Mouse (Mus musculus) CH12.LX (cell line): Measurements from ENCODE around the gene Vrk3. TPM values are rescaled to one million over a fixed set of nuclear protein-coding genes. Genes with fewer than 3 reads are reported as not detected.

ENCODE experiments used
- DNase-seq: peaks from one replicate; pipeline ENCODE4 v3.0.0-alpha.2; 2013; ENCODE audit errors: extremely low read depth
- H3K27ac ChIP-seq: 2 replicates; pipeline ENCODE4 v1.5.1; 2012; ENCODE audit warnings: low read depth, mild to moderate bottlenecking, control low read depth, moderate library complexity; ENCODE audit not compliant: insufficient read depth
- H3K27me3 ChIP-seq: replicated peaks from 2 replicates; pipeline ENCODE3; 2012; ENCODE audit warnings: inconsistent platforms
- H3K36me3 ChIP-seq, 2 experiments: replicated peaks in 1 of 2; 2 replicates each; pipeline versions ENCODE3 to v1.6.1; 2012; ENCODE audit warnings: inconsistent platforms in 1 of 2, low read length in 1 of 2, mild to moderate bottlenecking in 1 of 2, mixed read lengths in 1 of 2, moderate library complexity in 1 of 2; ENCODE audit not compliant: control insufficient read depth in 1 of 2, insufficient read depth in 1 of 2
- H3K4me1 ChIP-seq, 2 experiments: 2 replicates each; pipeline ENCODE4 v1.6.1; 2012; ENCODE audit warnings: inconsistent platforms in 1 of 2, moderate library complexity in 1 of 2; ENCODE audit not compliant: insufficient read depth in 2 of 2, control insufficient read depth in 1 of 2
- H3K4me2 ChIP-seq: 2 replicates; pipeline ENCODE4 v1.6.1; 2012; ENCODE audit warnings: low read depth, mild to moderate bottlenecking, control low read depth; ENCODE audit not compliant: poor library complexity, insufficient read depth, severe bottlenecking
- H3K4me3 ChIP-seq, 3 experiments: fragments of 150-350 bp in 1 of 3; sonication (generic) in 1 of 3; replicated peaks in 1 of 3; 2 replicates each; pipeline versions ENCODE3 to v1.5.1; 2011 to 2012; ENCODE audit warnings: low read depth in 2 of 3, low read length in 2 of 3, mild to moderate bottlenecking in 2 of 3, moderate library complexity in 2 of 3, control low read depth in 1 of 3, improper control_type of control experiment in 1 of 3, inconsistent platforms in 1 of 3, mixed read lengths in 1 of 3; ENCODE audit not compliant: poor library complexity in 1 of 3
- H3K79me2 ChIP-seq: replicated peaks from 2 replicates; pipeline ENCODE4 v1.6.1; 2012; ENCODE audit warnings: mild to moderate bottlenecking, moderate library complexity; ENCODE audit not compliant: control insufficient read depth, poor library complexity, insufficient read depth, severe bottlenecking; ENCODE audit errors: extremely low read depth
- H3K9ac ChIP-seq: 2 replicates; pipeline ENCODE4 v1.6.1; 2012; ENCODE audit warnings: low read depth, mild to moderate bottlenecking, control low read depth, moderate library complexity; ENCODE audit not compliant: insufficient read depth
- H3K9me3 ChIP-seq: replicated peaks from 2 replicates; pipeline ENCODE3; 2012; ENCODE audit warnings: low read length, inconsistent platforms, mixed read lengths
- BHLHE40 ChIP-seq: IDR thresholded peaks from 2 replicates; pipeline ENCODE4 v1.6.1; 2011; ENCODE audit warnings: mild to moderate bottlenecking, low read depth, low read length, improper control_type of control experiment
- CHD1 ChIP-seq: IDR thresholded peaks from 2 replicates; pipeline ENCODE4 v1.6.1; 2012; ENCODE audit warnings: low read depth, low read length, improper control_type of control experiment, inconsistent platforms
- CHD2 ChIP-seq: IDR thresholded peaks from 2 replicates; pipeline ENCODE4 v1.6.1; 2011; ENCODE audit warnings: low read length, improper control_type of control experiment
- CTCF ChIP-seq, 2 experiments: IDR thresholded peaks in 1 of 2; conservative IDR thresholded peaks in 1 of 2; 2 replicates each; pipeline ENCODE4 v1.5.1; 2011 to 2012; ENCODE audit warnings: low read depth in 2 of 2, low read length in 2 of 2, improper control_type of control experiment in 1 of 2, inconsistent platforms in 1 of 2, mild to moderate bottlenecking in 1 of 2, moderate library complexity in 1 of 2
- ELF1 ChIP-seq: IDR thresholded peaks from 2 replicates; pipeline ENCODE4 v1.6.1; 2014; ENCODE audit warnings: low read depth, mild to moderate bottlenecking, inconsistent platforms, low read length, improper control_type of control experiment
- EP300 ChIP-seq: IDR thresholded peaks from 2 replicates; pipeline ENCODE4 v1.6.1; 2011; ENCODE audit warnings: low read length, improper control_type of control experiment
- ETS1 ChIP-seq: conservative IDR thresholded peaks from 2 replicates; pipeline ENCODE4 v1.6.1; 2012; ENCODE audit warnings: low read depth, mild to moderate bottlenecking, inconsistent platforms, low read length, improper control_type of control experiment, moderate library complexity
- GABPA ChIP-seq: IDR thresholded peaks from 2 replicates; pipeline ENCODE4 v1.6.1; 2012; ENCODE audit warnings: low read depth, low read length, improper control_type of control experiment, inconsistent platforms; ENCODE audit not compliant: insufficient replicate concordance
- HCFC1 ChIP-seq: IDR thresholded peaks from 2 replicates; pipeline ENCODE4 v1.6.1; 2012; ENCODE audit warnings: low read depth, mild to moderate bottlenecking, inconsistent platforms, low read length, improper control_type of control experiment
- IRF4 ChIP-seq: IDR thresholded peaks from 2 replicates; pipeline ENCODE4 v1.6.1; 2014; ENCODE audit warnings: low read depth, mild to moderate bottlenecking, inconsistent platforms, low read length, improper control_type of control experiment
- JUND ChIP-seq: conservative IDR thresholded peaks from 2 replicates; pipeline ENCODE4 v1.6.1; 2011; ENCODE audit warnings: low read depth, low read length, improper control_type of control experiment
- KAT2A ChIP-seq: IDR thresholded peaks from 2 replicates; pipeline ENCODE4 v1.6.1; 2012; ENCODE audit warnings: low read length, improper control_type of control experiment, inconsistent platforms; ENCODE audit not compliant: insufficient replicate concordance
- MAFK ChIP-seq: IDR thresholded peaks from 2 replicates; pipeline ENCODE4 v1.6.1; 2011; ENCODE audit warnings: low read length, improper control_type of control experiment; ENCODE audit not compliant: insufficient replicate concordance
- MAX ChIP-seq: IDR thresholded peaks from 2 replicates; pipeline ENCODE4 v1.6.1; 2011; ENCODE audit warnings: low read length, improper control_type of control experiment
- MAZ ChIP-seq: IDR thresholded peaks from 2 replicates; pipeline ENCODE4 v1.6.1; 2012; ENCODE audit warnings: low read depth, mild to moderate bottlenecking, inconsistent platforms, low read length, improper control_type of control experiment, moderate library complexity
- MEF2A ChIP-seq: IDR thresholded peaks from 2 replicates; pipeline ENCODE4 v1.6.1; 2014; ENCODE audit warnings: low read depth, mild to moderate bottlenecking, inconsistent platforms, low read length, improper control_type of control experiment, borderline replicate concordance
- MXI1 ChIP-seq: IDR thresholded peaks from 2 replicates; pipeline ENCODE4 v1.6.1; 2011; ENCODE audit warnings: mild to moderate bottlenecking, low read depth, low read length, improper control_type of control experiment
- MYC ChIP-seq: IDR thresholded peaks from 2 replicates; pipeline ENCODE4 v1.6.1; 2011; ENCODE audit warnings: low read depth, mild to moderate bottlenecking, improper control_type of control experiment, low read length
- NRF1 ChIP-seq: IDR thresholded peaks from 2 replicates; pipeline ENCODE4 v1.6.1; 2014; ENCODE audit warnings: low read depth, mild to moderate bottlenecking, inconsistent platforms, low read length, improper control_type of control experiment, moderate library complexity
- PAX5 ChIP-seq: IDR thresholded peaks from 2 replicates; pipeline ENCODE4 v1.6.1; 2012; ENCODE audit warnings: low read length, inconsistent platforms, mixed read lengths
- POLR2A ChIP-seq: IDR thresholded peaks from 2 replicates; pipeline ENCODE4 v1.6.1; 2011; ENCODE audit warnings: low read depth, mild to moderate bottlenecking, improper control_type of control experiment, low read length
- POLR2AphosphoS2 ChIP-seq: IDR thresholded peaks from 2 replicates; pipeline ENCODE4 v1.6.1; 2011; ENCODE audit warnings: low read depth, low read length, improper control_type of control experiment
- RAD21 ChIP-seq: IDR thresholded peaks from 2 replicates; pipeline ENCODE4 v1.6.1; 2011; ENCODE audit warnings: low read depth, mild to moderate bottlenecking, low read length, improper control_type of control experiment, moderate library complexity
- SIN3A ChIP-seq: IDR thresholded peaks from 2 replicates; pipeline ENCODE4 v1.6.1; 2012; ENCODE audit warnings: low read length, improper control_type of control experiment, inconsistent platforms
- SMC3 ChIP-seq: IDR thresholded peaks from 2 replicates; pipeline ENCODE4 v1.6.1; 2011; ENCODE audit warnings: low read depth, low read length, improper control_type of control experiment
- TBP ChIP-seq: conservative IDR thresholded peaks from 2 replicates; pipeline ENCODE4 v1.6.1; 2011; ENCODE audit warnings: low read depth, low read length, improper control_type of control experiment
- TCF12 ChIP-seq: IDR thresholded peaks from 2 replicates; pipeline ENCODE4 v1.6.1; 2014; ENCODE audit warnings: low read depth, mild to moderate bottlenecking, inconsistent platforms, low read length, improper control_type of control experiment
- UBTF ChIP-seq: IDR thresholded peaks from 2 replicates; pipeline ENCODE4 v1.6.1; 2012; ENCODE audit warnings: low read depth, mild to moderate bottlenecking, inconsistent platforms, low read length, improper control_type of control experiment, moderate library complexity
- ZC3H11A ChIP-seq: IDR thresholded peaks from 2 replicates; pipeline ENCODE4 v1.6.1; 2012; ENCODE audit warnings: low read depth, mild to moderate bottlenecking, inconsistent platforms, low read length, improper control_type of control experiment
- ZKSCAN1 ChIP-seq: IDR thresholded peaks from 2 replicates; pipeline ENCODE4 v1.6.1; 2012; ENCODE audit warnings: low read depth, inconsistent platforms, low read length, improper control_type of control experiment, borderline replicate concordance
- ZNF384 ChIP-seq: IDR thresholded peaks from 2 replicates; pipeline ENCODE4 v1.6.1; 2012; ENCODE audit warnings: low read depth, low read length, improper control_type of control experiment, inconsistent platforms
- dilution Hi-C: fragments of 300-500 bp; cut with MboI; formaldehyde crosslinking; loops from 2 replicates; pipeline ENCODE4 v1.14.3; 2020; ENCODE audit warnings: low sequenced_read_pairs; ENCODE audit not compliant: extremely low pct_unique_long_range_greater_than_20kb, extremely low pct_ligation_motif_present
- in situ Hi-C: fragments of 300-500 bp; cut with MboI; formaldehyde crosslinking; loops from 3 replicates; pipeline ENCODE4 v1.14.3; 2019; ENCODE audit warnings: low sequenced_read_pairs, low pct_ligation_motif_present, low pct_unique_long_range_greater_than_20kb, mixed read lengths
- polyA plus RNA-seq: library from polyadenylated mRNA; unstranded; fragments of >175 nt; gene quantifications from 2 replicates; pipeline ENCODE4 v1.2.1, GENCODE M21; 2012; ENCODE audit warnings: low read depth; ENCODE audit not compliant: insufficient read length
- total RNA-seq, 2 experiments: library from RNA; depleted of rRNA; stranded (reverse); fragments of 300-350 nt in 1 of 2; fragments of >200 nt in 1 of 2; gene quantifications; 2 replicates each; pipeline ENCODE4 v1.2.3; 2012 to 2014

Gene Vrk3
- total and polyA plus RNA-seq, 3 experiments: 30.0 to 50.4 (median 34.2) TPM

DNA sequence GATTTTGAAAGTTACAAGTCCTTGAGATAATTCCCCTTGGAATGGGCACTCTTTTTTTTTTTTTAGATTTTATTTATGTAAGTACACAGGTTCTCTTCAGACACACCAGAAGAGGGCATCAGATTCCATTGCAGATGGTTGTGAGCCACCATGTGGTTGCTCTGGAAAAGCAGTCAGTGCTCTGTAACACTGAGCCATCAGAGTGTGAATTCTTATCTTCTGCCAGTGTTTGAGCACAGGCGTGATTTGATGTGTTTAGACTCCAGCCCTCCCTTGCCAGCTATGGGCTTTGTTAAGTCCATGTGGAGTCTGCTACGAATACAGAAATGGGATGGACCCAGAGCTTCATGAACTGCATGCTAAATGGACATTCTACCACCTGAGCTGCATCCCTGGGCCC lies 70.0 kb downstream of the Vrk3 start:
- Histone ChIP-seq H3K9me3 (no peaks in the 10 kb centered on the region), H3K27me3 (no peaks in the 10 kb centered on the region), H3K4me1 (peaks cover 23 to 50% of the 10 kb centered on the region in 2 experiments), H3K9ac (peak overlapping the region; percentile 93), H3K4me2 (peak overlapping the region; percentile 95), H3K27ac (peak overlapping the region; percentile 92), H3K4me3 (peak overlapping the region; percentile 67 to 89 (median 77)), H3K36me3 (peaks cover 20 to 56% of the 10 kb centered on the region in 2 experiments), H3K79me2 (peaks cover 80% of the 10 kb centered on the region)
- dilution Hi-C loops: no loop called here
- DNase-seq: no peak
- in situ Hi-C loops: no loop called here
- no peak for TF ChIP-seq MAFK
- peak; percentile 88 for TF ChIP-seq MYC
- 0 out of 2 replicates have a peak, but pooled peaks have one; percentile 20 for TF ChIP-seq ELF1
- TF ChIP-seq TCF12: peak; percentile 13; the same call in 1 of the 2 replicates
- peak; percentile 72 for TF ChIP-seq ZNF384
- TF ChIP-seq MEF2A: 0 out of 2 replicates have a peak, but pooled peaks have one; percentile 33
- peak; percentile 32; the same call in 1 of the 2 replicates for TF ChIP-seq MXI1
- TF ChIP-seq NRF1: no peak
- no peak for TF ChIP-seq PAX5
- no peak for TF ChIP-seq IRF4
- no peak for TF ChIP-seq GABPA
- TF ChIP-seq CTCF (conservative IDR thresholded peaks at IDR 0.05 in 1 of 2, IDR thresholded peaks at IDR 0.05 in 1 of 2; ENCODE audit: low read depth in 2 of 2, low read length in 2 of 2): peak in 1 of 2 experiments; percentile 79; a peak in 2 of 4 replicates
- 0 out of 2 replicates have a peak, but pooled peaks have one; percentile 68 for TF ChIP-seq SIN3A
- peak; percentile 68 for TF ChIP-seq MAX
- TF ChIP-seq UBTF: no peak
- TF ChIP-seq POLR2AphosphoS2: no peak

DNA sequence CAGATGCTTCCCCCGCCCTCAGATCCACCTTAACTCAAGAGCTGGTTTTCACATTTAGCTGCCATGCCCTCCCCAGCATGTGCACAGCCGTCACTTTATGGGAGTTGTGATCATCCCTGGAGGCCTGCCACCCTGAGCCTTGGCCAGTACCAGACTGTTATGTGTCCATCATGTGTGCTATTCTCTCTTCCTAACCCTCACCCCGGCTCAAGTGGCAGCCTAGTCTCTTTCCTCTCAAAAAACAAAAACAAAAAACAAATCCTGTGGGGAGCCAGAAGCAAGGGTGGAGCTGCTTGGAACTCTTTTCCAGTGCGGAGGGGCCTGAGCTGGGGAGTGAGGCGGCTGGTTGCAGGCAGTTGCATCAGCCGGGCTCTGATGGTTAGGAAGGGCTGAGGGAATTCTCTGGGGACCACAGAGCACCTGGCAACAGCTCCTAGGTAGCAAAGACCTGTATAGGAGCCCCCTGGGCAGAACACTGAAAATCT lies 70.6 kb downstream of the Vrk3 start:
- Histone ChIP-seq H3K4me2 (peak overlapping the region; percentile 95), H3K4me1 (peaks cover 25 to 51% of the 10 kb centered on the region in 2 experiments), H3K27me3 (no peaks in the 10 kb centered on the region), H3K79me2 (peaks cover 81% of the 10 kb centered on the region), H3K4me3 (peak overlapping the region; percentile 67 to 89 (median 77)), H3K9ac (peak overlapping the region; percentile 93), H3K36me3 (peaks cover 14 to 56% of the 10 kb centered on the region in 2 experiments), H3K27ac (peak overlapping the region; percentile 92), H3K9me3 (no peaks in the 10 kb centered on the region)
- dilution Hi-C loops (no loop called here), in situ Hi-C loops (no loop called here)
- peak; percentile 83 for DNase-seq
- TF ChIP-seq EP300: peak; percentile 55; the same call in 1 of the 2 replicates
- TF ChIP-seq MYC: peak; percentile 79; the same call in 1 of the 2 replicates
- TF ChIP-seq KAT2A: peak; percentile 93
- 0 out of 2 replicates have a peak, but pooled peaks have one; percentile 36 for TF ChIP-seq CHD2
- TF ChIP-seq MAZ: peak; percentile 92; the same call in 1 of the 2 replicates
- TF ChIP-seq ETS1: peak; percentile 53
- TF ChIP-seq GABPA: no peak
- peak; percentile 72; the same call in 1 of the 2 replicates for TF ChIP-seq MEF2A
- no peak for TF ChIP-seq JUND
- peak; percentile 51 for TF ChIP-seq POLR2A
- TF ChIP-seq TCF12: peak; percentile 91
- peak; percentile 59 for TF ChIP-seq HCFC1
- peak; percentile 27; the same call in 1 of the 2 replicates for TF ChIP-seq BHLHE40
- TF ChIP-seq TBP: peak; percentile 69
- TF ChIP-seq ZC3H11A: no peak
- TF ChIP-seq SMC3: no peak
- TF ChIP-seq NRF1: peak; percentile 42; the same call in 1 of the 2 replicates
- peak; percentile 81 for TF ChIP-seq IRF4
- no peak for TF ChIP-seq RAD21
- peak; percentile 74 for TF ChIP-seq MXI1
- TF ChIP-seq CHD1: no peak; the same call in 1 of the 2 replicates
- no peak for TF ChIP-seq POLR2AphosphoS2
- TF ChIP-seq ZKSCAN1: no peak
